Mouse (Mus musculus): ENCODE measurements around the gene Kif22.

Kif22 gene

GRCm38 (mm10) chr7:126984667-126985444 is 57.4 kb downstream of the Kif22 start:
- DNase-seq (ENCODE audit: low spot score) = no peak

GRCm38 (mm10) chr7:126983113-126983512 is 59.2 kb downstream of the Kif22 start:
- no peak for DNase-seq (ENCODE audit: low spot score)

- no peak for DNase-seq (ENCODE audit: low spot score)
Observed at GRCm38 (mm10) chr7:126982054-126982453, 60.2 kb downstream of the Kif22 start.

DNA sequence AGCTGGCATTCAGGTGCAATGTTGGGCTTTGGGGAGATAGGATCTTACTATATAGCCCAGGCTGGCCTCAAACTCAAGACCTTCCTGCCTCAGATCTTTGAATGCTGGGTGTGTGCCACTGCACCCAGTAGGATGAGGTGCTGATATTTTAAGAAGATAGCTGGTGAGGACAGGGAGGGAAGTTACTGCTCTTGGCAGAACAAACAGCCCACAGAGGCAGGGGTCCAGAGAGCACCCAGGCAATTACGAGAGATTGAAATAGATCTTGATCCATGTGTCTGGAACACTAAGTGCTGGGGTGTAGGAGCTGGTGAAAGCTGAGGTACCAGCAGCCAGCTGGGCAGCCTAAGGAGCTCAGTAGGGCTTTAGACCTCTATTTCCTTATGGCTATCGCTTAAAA is 60.7 kb downstream of the Kif22 start:
- DNase-seq (ENCODE audit: low spot score) = no peak

DNA sequence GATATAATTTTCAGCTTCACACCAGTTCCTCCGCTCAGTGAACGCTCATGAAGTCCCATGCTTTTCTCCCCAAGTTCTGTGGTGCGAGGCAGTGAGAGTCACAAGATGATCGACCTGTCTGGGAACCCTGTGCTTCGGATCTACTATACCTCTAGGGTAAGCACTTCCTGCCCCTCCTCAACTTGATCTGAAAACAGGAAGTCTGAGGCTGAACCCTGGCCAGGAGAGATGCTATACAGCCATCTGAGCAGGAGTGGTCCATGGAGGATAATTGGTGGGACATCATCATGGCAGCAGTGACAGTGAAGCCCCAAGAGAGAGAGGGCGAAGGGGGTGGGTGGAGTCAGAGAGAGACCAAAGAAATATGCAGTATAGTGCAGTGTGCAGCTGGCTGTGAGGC is 63.4 kb downstream of the Kif22 start:
- DNase-seq (ENCODE audit: low spot score) = no peak

Data from left cerebral cortex, adult 11 months (tissue).